Mouse (Mus musculus): ENCODE measurements at regions not wholly inside any gene's neighbourhood (a gene's known extent, or its start where the extent isn't known, plus 50 kb on each side); places are given as distances from the start of the nearest gene placed in this dataset.

- DNase-seq = no peak
Observed at GRCm38 (mm10) chr13:32536241-32536640, 197.7 kb upstream of the Gmds start.

DNA sequence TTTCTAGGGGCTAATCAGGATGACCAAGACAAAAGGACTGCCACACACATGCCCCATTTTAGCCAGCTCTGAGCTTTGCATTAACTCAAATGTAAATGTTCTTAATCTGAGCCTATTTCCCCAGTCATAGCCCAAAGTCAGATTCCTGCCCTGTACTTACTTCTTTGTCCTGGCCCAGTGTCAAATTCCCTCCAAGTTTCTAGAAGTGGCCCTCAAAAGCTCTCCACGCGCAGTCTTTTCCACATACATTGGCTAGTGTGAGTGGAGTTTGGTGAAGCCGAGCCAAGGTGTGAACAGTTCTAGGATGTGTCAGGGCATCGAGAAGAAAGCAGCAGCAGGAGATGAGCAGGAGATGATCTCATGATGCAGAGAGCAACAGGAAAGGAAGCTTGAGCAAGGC is 197.1 kb upstream of the Gmds start:
- DNase-seq = no peak

DNA sequence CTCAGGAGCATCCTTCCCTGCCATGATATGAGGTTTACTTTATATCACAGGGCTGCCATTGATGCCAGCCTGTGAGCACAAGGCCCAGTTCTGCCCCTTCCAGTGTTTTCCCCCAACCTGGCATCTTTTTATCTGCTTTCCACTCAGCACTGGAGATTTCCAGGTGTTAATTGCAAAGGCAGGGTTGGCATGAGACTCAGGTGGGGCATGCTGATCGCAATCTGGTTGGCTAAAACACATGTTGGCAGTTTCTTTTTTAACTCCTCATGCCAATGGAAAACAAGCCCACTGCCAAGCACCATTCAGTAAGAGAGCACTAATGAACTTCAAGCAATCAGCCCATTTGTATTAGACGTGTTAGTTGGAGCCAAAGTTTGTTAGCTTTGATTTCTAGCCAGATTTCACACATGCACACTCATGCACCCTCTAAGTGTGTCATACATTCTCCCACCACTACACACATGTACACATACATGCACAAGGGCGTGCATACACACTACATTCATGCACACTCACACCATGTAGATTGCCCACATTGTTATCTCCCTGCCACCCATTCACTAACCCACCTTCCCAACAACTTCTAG is 192.5 kb upstream of the Gmds start:
- no peak for DNase-seq

GRCm38 (mm10) chr13:32518611-32519344 is 180.2 kb upstream of the Gmds start:
- peak; percentile 44 to 71 for DNase-seq

GRCm38 (mm10) chr13:32517514-32517913 is 179.0 kb upstream of the Gmds start:
- no peak for DNase-seq

- no peak for DNase-seq
Observed at GRCm38 (mm10) chr13:32509231-32510023, 170.9 kb upstream of the Gmds start.

DNA sequence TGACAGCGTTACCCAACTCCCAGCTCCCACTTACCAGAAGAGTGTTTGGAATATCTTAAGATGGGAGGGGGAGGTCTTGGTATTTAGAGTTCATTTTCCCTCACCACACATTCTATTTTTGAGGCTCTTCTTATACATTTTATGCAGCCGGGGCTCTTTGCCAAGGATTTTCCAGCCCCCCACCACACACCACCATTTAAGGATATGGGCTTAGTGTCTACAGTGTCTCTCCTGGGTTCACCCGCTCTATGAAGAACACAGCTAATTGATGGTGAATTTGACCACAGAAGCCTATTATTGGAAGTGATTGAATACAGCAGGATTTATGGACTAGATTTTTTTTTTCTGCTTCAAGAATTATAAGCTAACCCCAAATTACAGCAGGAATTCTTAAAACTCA is 169.9 kb upstream of the Gmds start:
- DNase-seq = no peak

DNA sequence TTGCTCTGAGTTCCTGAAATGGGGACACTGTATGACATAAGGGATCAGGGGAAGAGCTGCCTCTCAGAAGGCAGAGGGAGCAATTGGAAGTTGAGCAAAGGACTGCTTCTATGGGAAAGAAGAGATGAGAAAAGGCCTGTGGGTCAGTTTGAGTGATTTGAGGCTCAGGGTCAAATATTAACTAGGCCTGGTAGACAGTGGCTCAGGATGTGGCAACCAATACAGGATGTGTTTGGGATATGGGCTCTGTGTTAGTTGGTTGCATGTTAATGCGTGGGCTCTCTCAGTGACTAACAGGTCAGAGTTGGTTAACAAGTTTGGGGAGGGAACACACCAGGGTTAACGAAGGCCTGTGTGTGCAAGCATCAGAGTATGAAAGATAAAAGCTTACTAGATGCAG is 169.3 kb upstream of the Gmds start:
- DNase-seq = peak in 1 of 2 experiments; percentile 37

GRCm38 (mm10) chr13:32498205-32498790 is 159.8 kb upstream of the Gmds start:
- peak; percentile 74 to 86 for DNase-seq

- DNase-seq = no peak
Observed at GRCm38 (mm10) chr13:32496263-32496662, 157.7 kb upstream of the Gmds start.

GRCm38 (mm10) chr13:32495063-32495462 is 156.5 kb upstream of the Gmds start:
- DNase-seq = peak; percentile 65

- peak; percentile 63 to 81 for DNase-seq
Observed at GRCm38 (mm10) chr13:32493806-32494205, 155.3 kb upstream of the Gmds start.

DNA sequence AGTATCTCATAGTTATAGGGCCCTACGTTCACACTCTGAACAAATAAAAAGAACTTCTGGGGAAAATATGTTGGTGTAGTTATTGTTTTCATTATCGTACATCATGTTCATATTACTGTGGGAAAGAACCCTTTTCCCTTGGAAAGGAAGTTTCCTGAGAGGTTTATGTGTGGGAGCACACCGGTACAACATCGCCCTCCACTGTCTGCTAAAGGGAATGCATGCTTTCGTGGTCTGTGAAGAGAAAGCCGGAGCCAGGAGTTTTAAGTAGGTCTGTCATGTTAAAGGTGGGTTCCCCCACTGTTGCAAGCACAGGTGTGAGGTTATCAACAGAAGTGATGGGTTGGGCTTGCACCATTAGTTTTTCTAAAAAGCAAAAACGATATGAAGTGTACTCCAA is 154.8 kb upstream of the Gmds start:
- peak; percentile 63 to 83 for DNase-seq

GRCm38 (mm10) chr13:32492566-32492965 is 154.0 kb upstream of the Gmds start:
- DNase-seq = no peak

GRCm38 (mm10) chr13:32481444-32482058 is 143.0 kb upstream of the Gmds start:
- DNase-seq = no peak

DNA sequence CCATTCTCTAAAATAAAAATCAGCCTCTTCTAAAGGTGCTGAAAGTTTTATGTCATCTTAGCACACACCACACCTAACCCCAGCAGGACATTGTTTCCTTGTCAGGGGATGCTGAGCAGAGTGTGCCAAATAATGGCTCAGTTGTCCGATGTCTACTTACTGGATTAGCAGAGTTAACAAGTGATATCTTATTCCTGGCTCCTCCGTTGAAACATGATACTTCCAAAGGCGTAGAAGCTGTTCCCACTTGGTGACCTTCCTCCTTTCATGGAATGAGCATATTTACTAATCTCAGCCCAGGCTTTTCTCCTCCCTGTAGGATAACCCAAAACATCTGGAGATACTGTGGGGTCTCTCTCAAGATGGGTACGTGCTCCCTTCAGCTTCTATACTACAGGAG is 141.5 kb upstream of the Gmds start:
- DNase-seq = no peak

GRCm38 (mm10) chr13:32479118-32479818 is 140.7 kb upstream of the Gmds start:
- DNase-seq = peak in 1 of 2 experiments; percentile 21

GRCm38 (mm10) chr13:32465787-32466186 is 127.2 kb upstream of the Gmds start:
- peak; percentile 12 to 20 for DNase-seq

- no peak for DNase-seq
Observed at GRCm38 (mm10) chr13:32465041-32465682, 126.6 kb upstream of the Gmds start.

GRCm38 (mm10) chr13:32454419-32455146 is 116.0 kb upstream of the Gmds start:
- DNase-seq = peak in 1 of 2 experiments; percentile 22

Data from kidney, postnatal 36 days (tissue).